Mouse (Mus musculus): ENCODE data around the gene Sipa1l1. TPM values are rescaled to one million over a fixed set of nuclear protein-coding genes. Genes with fewer than 3 reads are reported as not detected.

The Sipa1l1 gene
- polyA plus RNA-seq, 1 experiment, result 9.7 TPM

GRCm38 (mm10) chr12:82428466-82428865 is 259.3 kb downstream of the Sipa1l1 start:
- no peak overlapping the region for H3K4me3 ChIP-seq (ENCODE audit: insufficient read depth, poor library complexity, severe bottlenecking)
- H3K79me3 ChIP-seq (ENCODE audit: low read depth), result no peaks in the 10 kb centered on the region
- H3K79me2 ChIP-seq (ENCODE audit: control insufficient read depth, insufficient read depth), result no peaks in the 10 kb centered on the region
- H3K36me3 ChIP-seq (ENCODE audit: control insufficient read depth, insufficient read depth), result peaks cover 8% of the 10 kb centered on the region
- no peak for TF ChIP-seq MAX (IDR thresholded peaks at IDR 0.05)
- no peak for TF ChIP-seq MYOG (IDR thresholded peaks at IDR 0.05; ENCODE audit: control insufficient read depth, extremely low read depth, insufficient read length)
- no peak for TF ChIP-seq CTCF (IDR thresholded peaks at IDR 0.05; ENCODE audit: control insufficient read depth, insufficient read depth, insufficient read length)
- no peak for TF ChIP-seq MYOD1 (IDR thresholded peaks at IDR 0.05; ENCODE audit: control insufficient read depth, insufficient read length, low read depth)
- TF ChIP-seq FOSL1 (IDR thresholded peaks at IDR 0.05; ENCODE audit: insufficient read depth, low read length, poor library complexity, severe bottlenecking), result no peak
- TF ChIP-seq USF1 (IDR thresholded peaks at IDR 0.05; ENCODE audit: low read depth), result no peak
- TF ChIP-seq CEBPB (IDR thresholded peaks at IDR 0.05; ENCODE audit: low read depth), result no peak
- no peak overlapping the region for H3ac ChIP-seq (ENCODE audit: control insufficient read depth, insufficient read length, low read depth)
- no peaks in the 10 kb centered on the region for H3K27me3 ChIP-seq (ENCODE audit: control insufficient read depth, insufficient read depth, insufficient read length)

DNA sequence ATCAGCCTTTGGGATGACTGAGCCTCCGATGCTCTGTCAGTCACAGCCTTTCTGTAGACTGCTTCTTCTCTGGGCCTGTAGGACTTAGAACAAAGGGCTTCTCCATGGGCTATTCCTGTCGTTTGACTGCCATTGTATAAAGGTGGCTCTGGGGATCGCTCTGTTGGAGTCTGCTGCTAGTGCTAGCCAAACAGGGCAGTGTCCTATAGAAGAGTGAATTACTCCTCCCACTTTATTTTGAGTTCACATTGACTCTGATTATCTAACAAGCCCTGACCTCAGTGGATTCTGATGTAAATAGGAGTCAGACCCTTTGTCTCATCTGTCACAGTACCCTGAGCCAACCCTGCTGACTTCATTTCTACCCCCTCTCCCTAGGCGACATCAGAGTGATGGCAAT is 264.2 kb downstream of the Sipa1l1 start:
- Histone ChIP-seq H3K79me2 (ENCODE audit: control insufficient read depth, insufficient read depth) (no peaks in the 10 kb centered on the region), H3K27me3 (ENCODE audit: control insufficient read depth, insufficient read depth, insufficient read length) (no peaks in the 10 kb centered on the region), H3K4me3 (ENCODE audit: insufficient read depth, poor library complexity, severe bottlenecking) (no peak overlapping the region), H3K79me3 (ENCODE audit: low read depth) (no peaks in the 10 kb centered on the region), H3K36me3 (ENCODE audit: control insufficient read depth, insufficient read depth) (peaks cover 3% of the 10 kb centered on the region), H3ac (ENCODE audit: control insufficient read depth, insufficient read length, low read depth) (no peak overlapping the region)
- TF ChIP-seq CTCF (IDR thresholded peaks at IDR 0.05; ENCODE audit: control insufficient read depth, insufficient read depth, insufficient read length) (no peak), CEBPB (IDR thresholded peaks at IDR 0.05; ENCODE audit: low read depth) (no peak), USF1 (IDR thresholded peaks at IDR 0.05; ENCODE audit: low read depth) (no peak), MYOG (IDR thresholded peaks at IDR 0.05; ENCODE audit: control insufficient read depth, extremely low read depth, insufficient read length) (no peak), FOSL1 (IDR thresholded peaks at IDR 0.05; ENCODE audit: insufficient read depth, low read length, poor library complexity, severe bottlenecking) (no peak), MYOD1 (IDR thresholded peaks at IDR 0.05; ENCODE audit: control insufficient read depth, insufficient read length, low read depth) (no peak), MAX (IDR thresholded peaks at IDR 0.05) (no peak)

DNA sequence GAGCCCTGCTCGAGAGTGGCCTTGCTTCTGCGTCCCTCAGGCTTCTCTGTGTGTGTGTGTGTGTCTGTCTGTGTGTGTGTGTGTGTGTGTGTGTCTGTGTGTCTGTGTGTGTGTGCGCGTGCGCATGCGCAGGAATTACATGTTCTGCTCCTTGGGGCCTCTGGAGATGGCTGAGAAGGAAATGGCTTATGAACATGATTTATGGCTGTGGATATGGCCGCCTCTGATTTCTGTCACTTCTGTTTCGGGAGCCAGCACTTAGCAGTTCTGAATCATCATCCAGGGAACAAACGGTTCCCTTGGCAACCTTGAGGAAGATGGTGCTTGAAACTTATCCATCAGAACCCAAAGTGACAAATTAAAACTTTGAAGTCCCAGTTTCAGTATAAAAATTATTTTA is 265.5 kb downstream of the Sipa1l1 start:
- no peaks in the 10 kb centered on the region for H3K27me3 ChIP-seq (ENCODE audit: control insufficient read depth, insufficient read depth, insufficient read length)
- no peak overlapping the region for H3ac ChIP-seq (ENCODE audit: control insufficient read depth, insufficient read length, low read depth)
- peaks cover 12% of the 10 kb centered on the region for H3K36me3 ChIP-seq (ENCODE audit: control insufficient read depth, insufficient read depth)
- H3K4me3 ChIP-seq (ENCODE audit: insufficient read depth, poor library complexity, severe bottlenecking), result no peak overlapping the region
- H3K79me3 ChIP-seq (ENCODE audit: low read depth), result no peaks in the 10 kb centered on the region
- TF ChIP-seq MYOD1 (IDR thresholded peaks at IDR 0.05; ENCODE audit: control insufficient read depth, insufficient read length, low read depth), result no peak
- TF ChIP-seq CTCF (IDR thresholded peaks at IDR 0.05; ENCODE audit: control insufficient read depth, insufficient read depth, insufficient read length), result no peak
- no peak for TF ChIP-seq FOSL1 (IDR thresholded peaks at IDR 0.05; ENCODE audit: insufficient read depth, low read length, poor library complexity, severe bottlenecking)
- no peak for TF ChIP-seq CEBPB (IDR thresholded peaks at IDR 0.05; ENCODE audit: low read depth)
- TF ChIP-seq MYOG (IDR thresholded peaks at IDR 0.05; ENCODE audit: control insufficient read depth, extremely low read depth, insufficient read length), result no peak
- no peaks in the 10 kb centered on the region for H3K79me2 ChIP-seq (ENCODE audit: control insufficient read depth, insufficient read depth)

DNA sequence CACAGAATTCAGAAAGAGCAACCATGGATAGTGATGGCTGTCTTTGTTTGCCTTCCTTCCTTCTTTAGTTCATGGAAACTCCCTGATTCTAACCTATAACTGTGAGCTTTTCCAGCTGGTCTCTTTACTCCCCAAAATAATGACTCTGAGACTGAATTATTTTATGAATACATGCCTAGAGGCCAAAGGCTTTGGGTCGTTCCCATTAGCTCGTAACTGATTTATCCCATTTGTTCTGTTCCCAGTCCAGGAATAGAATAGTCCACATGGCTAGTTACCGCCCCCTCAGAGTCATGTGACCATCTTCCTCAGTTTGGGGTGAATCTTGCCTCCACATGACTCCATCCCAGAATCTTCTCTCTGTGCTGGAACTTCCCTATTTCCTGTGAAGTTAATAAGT is 272.4 kb downstream of the Sipa1l1 start:
- TF ChIP-seq USF1 (IDR thresholded peaks at IDR 0.05; ENCODE audit: low read depth) (peak; percentile 24), MAX (IDR thresholded peaks at IDR 0.05) (no peak)
- no peak overlapping the region for H3K4me3 ChIP-seq (ENCODE audit: insufficient read depth, poor library complexity, severe bottlenecking)
- H3K79me2 ChIP-seq (ENCODE audit: control insufficient read depth, insufficient read depth), result no peaks in the 10 kb centered on the region
- H3K79me3 ChIP-seq (ENCODE audit: low read depth), result no peaks in the 10 kb centered on the region
- no peak overlapping the region for H3ac ChIP-seq (ENCODE audit: control insufficient read depth, insufficient read length, low read depth)
- no peaks in the 10 kb centered on the region for H3K27me3 ChIP-seq (ENCODE audit: control insufficient read depth, insufficient read depth, insufficient read length)
- H3K36me3 ChIP-seq (ENCODE audit: control insufficient read depth, insufficient read depth), result peaks cover 28% of the 10 kb centered on the region

DNA sequence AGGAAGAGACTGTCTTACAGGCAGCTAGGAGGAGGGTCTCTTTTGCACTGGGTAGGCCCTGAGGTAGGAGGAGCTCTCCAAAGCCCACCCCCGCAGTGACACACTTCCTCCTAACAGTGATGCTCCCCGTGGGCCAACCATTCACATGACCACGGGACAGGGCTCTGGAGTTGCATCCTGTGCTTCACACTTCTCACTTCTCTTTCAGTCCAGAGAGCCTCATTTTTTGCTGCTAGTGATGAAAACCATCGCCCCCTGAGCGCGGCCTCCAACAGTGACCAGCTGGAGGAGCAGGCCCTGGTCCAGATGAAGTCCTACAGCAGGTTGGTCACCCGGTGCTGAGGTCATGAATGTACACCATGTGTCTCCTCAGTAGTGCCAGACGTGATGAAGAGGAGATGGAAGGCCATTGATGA is 277.5 kb downstream of the Sipa1l1 start:
- peaks cover 15% of the 10 kb centered on the region for H3K36me3 ChIP-seq (ENCODE audit: control insufficient read depth, insufficient read depth)
- TF ChIP-seq USF1 (IDR thresholded peaks at IDR 0.05; ENCODE audit: low read depth) (no peak), CEBPB (IDR thresholded peaks at IDR 0.05; ENCODE audit: low read depth) (no peak), CTCF (IDR thresholded peaks at IDR 0.05; ENCODE audit: control insufficient read depth, insufficient read depth, insufficient read length) (no peak), MAX (IDR thresholded peaks at IDR 0.05) (no peak)
- no peak overlapping the region for H3ac ChIP-seq (ENCODE audit: control insufficient read depth, insufficient read length, low read depth)
- no peaks in the 10 kb centered on the region for H3K27me3 ChIP-seq (ENCODE audit: control insufficient read depth, insufficient read depth, insufficient read length)
- no peaks in the 10 kb centered on the region for H3K79me2 ChIP-seq (ENCODE audit: control insufficient read depth, insufficient read depth)
- no peak overlapping the region for H3K4me3 ChIP-seq (ENCODE audit: insufficient read depth, poor library complexity, severe bottlenecking)
- H3K79me3 ChIP-seq (ENCODE audit: low read depth), result no peaks in the 10 kb centered on the region

DNA sequence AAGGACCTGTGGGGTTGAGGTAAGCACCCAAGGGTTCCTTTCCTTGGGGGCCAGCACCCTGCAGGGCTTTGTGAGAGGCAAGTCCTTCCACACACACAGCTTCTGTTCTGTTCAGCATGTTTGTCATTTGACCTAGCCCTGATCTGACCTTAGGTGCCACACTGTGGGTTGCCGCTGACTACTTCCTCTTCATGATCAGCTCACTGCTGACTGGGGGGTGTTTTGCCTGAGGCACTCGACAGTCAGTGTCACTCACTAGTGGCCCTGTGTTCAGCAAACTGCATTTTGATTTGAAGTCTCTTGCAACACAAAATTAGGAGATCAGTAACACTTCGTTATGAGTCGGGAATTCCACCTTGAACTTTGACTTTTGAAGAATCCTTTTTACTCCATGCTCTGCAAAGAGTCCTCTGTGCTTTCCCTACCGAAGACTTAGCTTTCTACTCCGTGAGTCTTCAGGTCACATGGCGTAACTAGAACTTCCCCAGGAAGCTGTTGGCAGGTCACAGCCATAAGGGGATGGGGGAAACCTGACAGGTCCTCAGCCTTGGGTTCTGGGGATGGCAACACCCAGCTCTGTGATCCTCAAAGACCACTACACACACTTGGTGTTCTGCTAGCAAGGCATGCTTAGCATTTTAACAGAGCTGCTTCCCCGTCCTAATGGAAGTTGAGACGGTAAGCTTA is 279.2 kb downstream of the Sipa1l1 start:
- Histone ChIP-seq H3K36me3 (ENCODE audit: control insufficient read depth, insufficient read depth) (peaks cover 10% of the 10 kb centered on the region), H3ac (ENCODE audit: control insufficient read depth, insufficient read length, low read depth) (no peak overlapping the region)
- no peak for TF ChIP-seq MYOD1 (IDR thresholded peaks at IDR 0.05; ENCODE audit: control insufficient read depth, insufficient read length, low read depth)
- no peak for TF ChIP-seq CEBPB (IDR thresholded peaks at IDR 0.05; ENCODE audit: low read depth)
- TF ChIP-seq MAX (IDR thresholded peaks at IDR 0.05), result no peak
- TF ChIP-seq CTCF (IDR thresholded peaks at IDR 0.05; ENCODE audit: control insufficient read depth, insufficient read depth, insufficient read length), result no peak
- no peak for TF ChIP-seq FOSL1 (IDR thresholded peaks at IDR 0.05; ENCODE audit: insufficient read depth, low read length, poor library complexity, severe bottlenecking)
- no peak for TF ChIP-seq MYOG (IDR thresholded peaks at IDR 0.05; ENCODE audit: control insufficient read depth, extremely low read depth, insufficient read length)
- no peak for TF ChIP-seq USF1 (IDR thresholded peaks at IDR 0.05; ENCODE audit: low read depth)

More for the DNA sequence above, 279.2 kb downstream of the Sipa1l1 start:
- Histone ChIP-seq H3K79me2 (ENCODE audit: control insufficient read depth, insufficient read depth) (no peaks in the 10 kb centered on the region), H3K4me3 (ENCODE audit: insufficient read depth, poor library complexity, severe bottlenecking) (no peak overlapping the region), H3K79me3 (ENCODE audit: low read depth) (no peaks in the 10 kb centered on the region), H3K27me3 (ENCODE audit: control insufficient read depth, insufficient read depth, insufficient read length) (no peaks in the 10 kb centered on the region)
